Mouse (Mus musculus) forebrain, embryonic 10.5 days (tissue): ENCODE data around the gene Per2. TPM values are rescaled to one million over a fixed set of nuclear protein-coding genes. Genes with fewer than 3 reads are reported as not detected.
A peak's percentile ranks its signal among the peaks of the same experiment; 100 is the strongest.

Experiments
- DNase-seq: peaks from one replicate; pipeline ENCODE4 v3.0.0-alpha.2; 2017; ENCODE audit warnings: low spot score; ENCODE audit errors: extremely low spot score
- H3K27ac ChIP-seq: fragments of 300-500 bp; sonication (generic); 2 replicates; pipeline ENCODE4 v1.5.1; 2016; ENCODE audit warnings: mild to moderate bottlenecking
- H3K27me3 ChIP-seq: fragments of 300-500 bp; sonication (generic); 2 replicates; pipeline ENCODE4 v1.6.1; 2016; ENCODE audit warnings: mild to moderate bottlenecking; ENCODE audit not compliant: poor library complexity, severe bottlenecking
- H3K36me3 ChIP-seq: fragments of 300-500 bp; sonication (generic); replicated peaks from 2 replicates; pipeline ENCODE4 v1.6.1; 2016; ENCODE audit warnings: mild to moderate bottlenecking, moderate library complexity
- H3K4me1 ChIP-seq: fragments of 300-500 bp; sonication (generic); 2 replicates; pipeline ENCODE4 v1.6.1; 2016
- H3K4me3 ChIP-seq: fragments of 300-500 bp; sonication (generic); 2 replicates; pipeline ENCODE4 v1.5.1; 2016; ENCODE audit warnings: mild to moderate bottlenecking, moderate library complexity
- H3K9me3 ChIP-seq: fragments of 300-500 bp; sonication (generic); 2 replicates; pipeline ENCODE4 v1.6.1; 2016; ENCODE audit warnings: mild to moderate bottlenecking, moderate library complexity
- WGBS: fragments of 180-500 bp; shearing (Covaris S2); methylation state at CpG from one replicate; pipeline ENCODE4 v1.1.7; 2016; 5-methylcytosine and 5-hydroxymethylcytosine counted together
- polyA plus RNA-seq: library from polyadenylated mRNA; unstranded; fragments of >200 nt; fragmentation: Nextera tagmentation; extraction: Ambion mirVana; gene quantifications from 2 replicates; pipeline ENCODE4 v1.2.1, GENCODE M21; 2016

The Per2 gene
- polyA plus RNA-seq, 1 experiment from 2014 or later, result 1.6 TPM

DNA sequence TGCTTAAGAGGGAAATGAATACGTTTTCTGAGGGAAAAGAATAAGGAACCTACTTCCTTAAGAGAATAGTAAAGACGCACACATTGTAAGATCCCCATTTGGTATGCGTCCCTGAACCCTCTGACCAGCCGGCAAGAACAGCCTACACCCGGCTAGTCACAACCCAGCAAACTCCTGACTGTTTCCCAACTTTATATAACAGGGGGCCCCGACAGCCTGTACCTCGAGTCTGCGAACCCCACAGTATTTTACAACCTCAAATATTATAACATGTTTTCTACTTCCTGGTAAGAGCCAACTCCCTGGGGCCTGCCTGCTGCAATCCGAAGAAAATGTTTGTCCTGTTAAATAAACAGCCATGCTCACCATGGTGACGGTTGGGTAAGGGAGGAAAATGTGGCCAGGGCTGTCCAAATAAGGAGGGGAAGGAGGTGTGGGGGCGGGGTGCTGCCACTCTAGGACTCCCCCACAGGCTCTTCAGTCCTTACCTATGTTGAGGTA lies 2.8 kb downstream of the Per2 start:
- no peak overlapping the region for H3K4me3 ChIP-seq
- WGBS, result 61% methylated on average over 11 of the region's 11 CpGs
- peak; percentile 18 for DNase-seq
- no peaks in the 10 kb centered on the region for H3K9me3 ChIP-seq
- peaks cover 61% of the 10 kb centered on the region for H3K4me1 ChIP-seq
- H3K36me3 ChIP-seq, result no peaks in the 10 kb centered on the region
- H3K27ac ChIP-seq, result 0 out of 2 replicates have a peak overlapping the region, but pooled peaks have one; percentile 27
- H3K27me3 ChIP-seq, result peaks cover 29% of the 10 kb centered on the region

DNA sequence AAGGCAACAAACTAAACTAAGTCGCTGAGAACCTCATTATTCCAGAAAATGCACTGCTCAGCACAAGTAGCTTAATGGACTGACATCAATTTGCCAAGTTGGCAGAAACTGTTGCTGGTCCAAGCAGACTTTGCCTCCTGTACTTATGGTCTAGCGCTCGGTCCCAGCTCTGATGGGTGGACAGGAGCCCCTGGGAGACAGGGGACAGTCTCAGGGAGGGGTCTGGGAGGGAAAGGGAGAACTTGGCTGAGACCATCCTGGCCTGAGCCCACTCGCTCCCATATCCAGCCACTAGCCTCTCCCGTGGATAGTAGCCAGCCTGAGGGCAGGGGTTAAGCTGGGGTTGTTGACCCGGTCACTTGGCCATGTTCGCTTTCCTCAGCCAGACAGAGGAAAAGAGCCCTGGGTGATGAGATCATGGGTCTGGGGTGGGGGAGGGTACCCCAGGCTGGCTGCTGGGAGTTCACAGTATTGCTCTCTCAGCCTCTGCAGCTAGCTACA lies 3.4 kb downstream of the Per2 start:
- Histone ChIP-seq H3K27me3 (peaks cover 28% of the 10 kb centered on the region), H3K36me3 (no peaks in the 10 kb centered on the region), H3K4me3 (no peak overlapping the region), H3K27ac (peak overlapping the region; percentile 66; the same call in 1 of the 2 replicates), H3K4me1 (peaks cover 61% of the 10 kb centered on the region), H3K9me3 (no peaks in the 10 kb centered on the region)
- WGBS, result 57% methylated on average over 7 of the region's 7 CpGs
- DNase-seq, result peak; percentile 33

DNA sequence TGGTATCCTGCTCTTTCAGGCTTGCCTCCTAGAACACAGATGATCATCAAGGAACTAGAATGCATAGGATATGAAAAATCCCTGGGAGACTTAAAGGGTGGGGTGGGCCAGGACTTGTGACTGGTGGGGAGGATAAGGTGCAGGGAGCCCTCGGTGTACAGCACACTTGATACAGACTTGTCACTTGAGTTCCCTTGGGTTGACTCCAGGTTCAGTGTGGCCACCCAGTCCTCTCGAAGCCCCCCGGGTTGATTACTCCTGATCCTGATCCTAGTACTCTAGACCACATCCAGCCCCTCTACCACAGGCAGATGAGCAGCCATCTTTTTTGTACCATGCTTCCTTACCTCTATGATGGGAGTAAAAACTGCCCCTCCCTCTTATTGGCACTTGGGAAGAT lies 4.2 kb downstream of the Per2 start:
- Histone ChIP-seq H3K27ac (no peak overlapping the region), H3K4me1 (peaks cover 53% of the 10 kb centered on the region), H3K36me3 (no peaks in the 10 kb centered on the region), H3K4me3 (no peak overlapping the region), H3K9me3 (no peaks in the 10 kb centered on the region), H3K27me3 (peaks cover 21% of the 10 kb centered on the region)
- WGBS, result 88% methylated on average over 3 of the region's 3 CpGs
- DNase-seq, result no peak

DNA sequence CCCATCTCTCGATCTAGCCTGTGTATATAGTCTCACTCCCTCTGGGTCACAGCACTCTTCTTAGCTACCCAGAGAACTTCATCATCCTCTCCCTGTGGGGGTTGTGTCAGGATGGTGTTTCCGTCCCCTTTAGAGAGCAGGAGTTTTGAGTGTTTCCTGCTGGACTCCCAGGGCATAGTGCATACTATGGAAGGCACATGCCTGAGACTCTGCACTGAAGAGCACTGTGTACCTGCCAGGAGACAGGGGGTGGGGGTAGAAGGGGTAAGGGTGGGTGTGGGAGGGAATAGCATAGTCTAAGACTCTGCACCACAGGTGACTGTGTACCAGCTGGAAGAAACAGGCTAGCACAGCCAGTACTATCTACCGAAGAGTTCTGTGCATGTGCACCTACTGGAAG lies 4.8 kb downstream of the Per2 start:
- WGBS, result 92% methylated on average over 3 of the region's 3 CpGs
- H3K9me3 ChIP-seq, result no peaks in the 10 kb centered on the region
- no peak for DNase-seq
- H3K36me3 ChIP-seq, result no peaks in the 10 kb centered on the region
- no peak overlapping the region for H3K27ac ChIP-seq
- no peak overlapping the region for H3K4me3 ChIP-seq
- H3K4me1 ChIP-seq, result peaks cover 47% of the 10 kb centered on the region
- H3K27me3 ChIP-seq, result peaks cover 21% of the 10 kb centered on the region

DNA sequence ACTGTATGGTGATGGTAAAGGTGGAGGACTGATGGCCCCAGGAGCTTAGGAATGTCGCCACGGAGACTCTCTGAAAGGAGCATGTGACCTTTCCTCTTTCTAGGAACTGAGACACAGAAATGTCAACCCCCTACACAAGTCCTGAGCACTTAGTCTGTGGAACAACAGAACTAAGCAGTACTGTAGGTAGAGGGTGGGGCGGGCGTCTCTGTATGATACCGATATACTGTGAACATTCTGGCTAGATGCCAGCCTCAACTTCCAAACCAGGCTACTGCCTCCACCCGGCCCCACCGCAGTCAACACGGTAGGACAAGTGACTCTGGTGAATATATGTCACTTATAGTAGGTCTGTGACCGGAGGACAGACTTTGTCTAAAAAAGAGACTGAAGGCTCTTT lies 5.2 kb downstream of the Per2 start:
- H3K4me1 ChIP-seq, result peaks cover 46% of the 10 kb centered on the region
- no peaks in the 10 kb centered on the region for H3K9me3 ChIP-seq
- H3K36me3 ChIP-seq, result peaks cover 1% of the 10 kb centered on the region; the same call in 1 of the 2 replicates
- no peak for DNase-seq
- H3K27me3 ChIP-seq, result peaks cover 21% of the 10 kb centered on the region
- H3K4me3 ChIP-seq, result no peak overlapping the region
- H3K27ac ChIP-seq, result no peak overlapping the region
- 92% methylated on average over 9 of the region's 9 CpGs for WGBS

DNA sequence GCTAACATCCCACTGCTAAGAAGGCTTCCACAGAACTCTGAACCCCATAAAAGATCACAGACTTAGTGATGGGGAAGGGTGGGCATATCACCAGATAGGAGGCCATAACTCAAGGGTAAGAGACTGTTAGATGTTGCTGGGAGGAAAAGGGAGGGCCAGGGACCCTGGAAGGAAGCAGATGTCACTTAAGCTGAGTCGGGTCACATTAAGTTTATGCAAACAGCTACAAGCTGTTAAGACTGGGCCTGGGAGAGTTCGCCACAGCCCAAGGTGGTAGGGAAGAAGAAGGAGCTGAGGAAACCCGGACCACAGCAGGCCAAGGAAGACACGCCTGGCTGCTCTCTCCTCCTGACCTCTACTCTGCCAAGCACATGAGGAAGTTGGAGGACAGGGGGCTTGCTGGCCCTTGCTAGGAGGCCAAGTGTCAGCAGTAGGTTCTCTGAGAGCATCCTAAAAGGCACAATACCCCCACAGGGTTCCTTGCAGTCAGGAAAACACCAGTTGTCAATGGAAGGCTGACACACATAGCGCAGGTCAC lies 7.5 kb downstream of the Per2 start:
- Histone ChIP-seq H3K4me3 (no peak overlapping the region), H3K27me3 (0 out of 2 replicates have a peak, but pooled peaks cover under 1% of the 10 kb centered on the region), H3K4me1 (peaks cover 25% of the 10 kb centered on the region), H3K36me3 (peaks cover 20% of the 10 kb centered on the region), H3K9me3 (peaks cover 11% of the 10 kb centered on the region), H3K27ac (no peak overlapping the region; the same call in 1 of the 2 replicates)
- WGBS, result 77% methylated on average over 5 of the region's 5 CpGs
- no peak for DNase-seq

DNA sequence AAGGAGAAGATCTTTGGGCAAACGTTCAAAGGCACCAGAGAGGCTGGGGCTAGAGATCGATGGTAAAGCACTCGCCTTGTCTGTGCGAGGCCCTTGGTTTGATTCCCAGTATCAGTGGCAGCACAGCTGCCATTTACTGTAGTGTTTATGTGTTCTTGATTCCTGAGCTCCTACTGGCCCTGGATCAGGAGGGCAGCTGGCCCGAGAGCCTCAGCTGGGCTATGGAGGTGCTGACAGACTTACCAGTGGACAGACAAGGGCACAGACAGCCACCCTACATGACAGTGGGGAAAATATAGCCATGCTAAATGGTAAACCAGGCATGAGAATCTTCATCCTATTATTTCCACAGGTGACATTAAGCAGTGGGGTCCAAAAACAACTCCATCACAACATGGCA lies 8.3 kb downstream of the Per2 start:
- peaks cover 20% of the 10 kb centered on the region for H3K36me3 ChIP-seq
- H3K27ac ChIP-seq, result no peak overlapping the region
- DNase-seq, result no peak
- H3K27me3 ChIP-seq, result no peaks in the 10 kb centered on the region
- peaks cover 11% of the 10 kb centered on the region for H3K9me3 ChIP-seq
- 91% methylated on average over 5 of the region's 5 CpGs for WGBS
- H3K4me1 ChIP-seq, result peaks cover 17% of the 10 kb centered on the region
- H3K4me3 ChIP-seq, result no peak overlapping the region

DNA sequence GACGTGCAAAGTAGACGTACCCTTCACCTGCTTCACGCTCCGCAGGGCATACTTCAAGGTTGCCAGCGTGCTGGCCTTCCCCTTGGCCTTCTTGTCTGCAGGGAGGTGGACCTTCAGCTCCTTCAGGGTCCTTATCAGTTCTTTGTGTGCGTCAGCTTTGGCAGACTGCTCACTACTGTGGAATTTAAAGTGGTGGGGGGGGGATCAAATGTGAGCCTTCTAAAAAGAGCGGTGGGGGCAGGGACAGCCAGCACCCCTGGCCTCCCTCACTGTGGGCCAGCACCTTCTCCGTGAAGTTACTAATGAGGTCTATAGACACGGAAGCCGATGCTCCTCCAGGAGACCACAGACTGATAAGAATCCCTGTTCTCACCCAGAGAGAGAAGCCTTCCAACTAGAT lies 10.4 kb downstream of the Per2 start:
- Histone ChIP-seq H3K27ac (no peak overlapping the region), H3K36me3 (peaks cover 20% of the 10 kb centered on the region), H3K27me3 (no peaks in the 10 kb centered on the region), H3K9me3 (peaks cover 11% of the 10 kb centered on the region), H3K4me3 (no peak overlapping the region), H3K4me1 (peaks cover under 1% of the 10 kb centered on the region; the same call in 1 of the 2 replicates)
- 93% methylated on average over 10 of the region's 10 CpGs for WGBS
- DNase-seq, result no peak

DNA sequence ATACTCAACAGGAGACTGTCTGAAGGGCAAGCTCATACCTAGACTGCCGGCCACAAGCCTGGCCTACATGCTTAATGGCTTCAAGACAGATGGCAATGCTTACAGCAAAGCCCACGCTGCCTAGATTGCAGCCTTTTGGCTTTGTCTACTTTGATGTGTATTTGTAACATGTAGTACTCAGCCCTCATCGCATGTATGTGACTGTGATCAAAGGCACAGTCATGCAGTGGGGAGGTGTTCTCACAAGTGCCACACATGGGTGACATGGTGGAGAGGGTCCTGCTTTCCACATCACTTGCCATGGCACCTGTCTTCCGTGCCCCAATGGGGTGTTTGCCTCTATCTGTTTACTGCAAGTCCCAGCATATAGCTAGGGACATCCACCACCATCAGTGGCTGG lies 12.6 kb downstream of the Per2 start:
- 93% methylated on average over 4 of the region's 4 CpGs for WGBS
- peaks cover 9% of the 10 kb centered on the region for H3K4me1 ChIP-seq
- DNase-seq, result no peak
- no peak overlapping the region for H3K4me3 ChIP-seq
- peaks cover 20% of the 10 kb centered on the region for H3K36me3 ChIP-seq
- H3K27me3 ChIP-seq, result no peaks in the 10 kb centered on the region
- peaks cover 11% of the 10 kb centered on the region for H3K9me3 ChIP-seq
- no peak overlapping the region for H3K27ac ChIP-seq

DNA sequence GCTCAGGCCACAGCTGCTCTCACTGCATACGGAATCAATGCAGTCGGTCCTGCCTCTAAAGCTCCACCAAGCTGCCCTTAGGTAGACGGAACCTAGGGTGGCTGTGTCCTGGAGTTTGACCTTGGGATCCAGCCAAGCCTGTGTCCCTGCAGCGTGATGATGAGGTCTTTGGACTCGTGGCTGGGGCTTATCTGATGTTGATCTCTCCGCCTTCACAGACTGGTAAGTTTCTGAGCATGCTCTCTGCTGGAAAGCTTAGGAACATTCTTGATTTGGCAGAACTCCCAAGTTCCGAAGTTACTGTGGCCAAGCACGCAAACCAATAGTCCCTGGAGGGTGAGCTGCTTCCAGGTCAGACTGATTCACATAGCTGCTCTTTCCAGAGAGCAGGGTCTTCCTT lies 13.1 kb downstream of the Per2 start:
- Histone ChIP-seq H3K36me3 (peaks cover 20% of the 10 kb centered on the region), H3K27ac (no peak overlapping the region), H3K4me1 (peaks cover 9% of the 10 kb centered on the region), H3K27me3 (no peaks in the 10 kb centered on the region), H3K4me3 (no peak overlapping the region), H3K9me3 (peaks cover 11% of the 10 kb centered on the region)
- DNase-seq, result no peak
- WGBS, result 90% methylated on average over 8 of the region's 8 CpGs

DNA sequence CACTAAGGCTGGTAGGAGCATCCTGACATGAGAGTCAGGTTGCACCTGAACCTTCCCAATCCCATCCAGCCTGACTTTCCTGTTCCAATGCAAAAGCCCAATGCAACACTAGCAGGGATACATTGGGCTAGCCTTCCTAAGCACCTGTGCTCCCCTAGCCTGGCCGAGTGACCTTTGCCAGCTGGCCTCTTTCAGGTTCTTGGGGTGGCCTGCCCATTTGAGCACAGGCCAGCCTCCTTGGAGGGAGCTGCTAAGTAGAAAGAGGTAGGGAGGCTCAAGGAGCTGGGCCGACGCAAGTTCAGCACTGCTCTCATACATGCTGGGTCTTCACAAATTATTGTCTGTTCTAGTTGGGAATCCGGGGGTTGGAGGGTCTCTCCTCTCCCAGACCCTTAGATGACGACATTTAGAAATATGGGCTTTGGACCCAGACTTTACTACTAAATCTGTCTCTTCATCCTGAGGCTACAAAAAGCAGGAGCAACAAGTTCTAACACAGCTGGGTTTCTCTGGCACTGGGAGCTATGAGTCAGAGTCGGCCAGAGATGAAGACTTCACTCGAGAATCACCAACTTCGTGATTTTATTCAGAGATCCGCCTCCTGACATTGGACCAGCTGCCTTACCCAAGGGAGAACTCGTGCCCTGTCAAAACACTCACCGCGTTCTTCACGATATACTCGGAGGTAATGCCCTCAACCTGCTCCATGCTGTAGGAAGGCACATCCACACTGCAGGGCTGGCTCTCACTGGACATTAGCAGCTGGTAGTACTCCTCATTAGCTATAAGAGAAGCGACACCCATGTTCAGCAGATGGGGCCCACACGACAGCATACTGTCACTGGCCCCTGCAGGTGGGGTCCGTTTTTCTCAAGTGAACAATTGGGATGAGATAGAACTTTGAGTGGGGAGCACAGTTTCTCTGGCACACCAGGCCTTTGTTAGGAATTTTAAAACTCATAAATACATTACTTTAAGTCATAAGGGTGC lies 14.0 kb downstream of the Per2 start:
- no peak for DNase-seq
- Histone ChIP-seq H3K9me3 (peaks cover 11% of the 10 kb centered on the region), H3K36me3 (peaks cover 20% of the 10 kb centered on the region), H3K4me3 (no peak overlapping the region), H3K4me1 (peaks cover 9% of the 10 kb centered on the region), H3K27me3 (no peaks in the 10 kb centered on the region), H3K27ac (no peak overlapping the region)
- 94% methylated on average over 17 of the region's 17 CpGs for WGBS

DNA sequence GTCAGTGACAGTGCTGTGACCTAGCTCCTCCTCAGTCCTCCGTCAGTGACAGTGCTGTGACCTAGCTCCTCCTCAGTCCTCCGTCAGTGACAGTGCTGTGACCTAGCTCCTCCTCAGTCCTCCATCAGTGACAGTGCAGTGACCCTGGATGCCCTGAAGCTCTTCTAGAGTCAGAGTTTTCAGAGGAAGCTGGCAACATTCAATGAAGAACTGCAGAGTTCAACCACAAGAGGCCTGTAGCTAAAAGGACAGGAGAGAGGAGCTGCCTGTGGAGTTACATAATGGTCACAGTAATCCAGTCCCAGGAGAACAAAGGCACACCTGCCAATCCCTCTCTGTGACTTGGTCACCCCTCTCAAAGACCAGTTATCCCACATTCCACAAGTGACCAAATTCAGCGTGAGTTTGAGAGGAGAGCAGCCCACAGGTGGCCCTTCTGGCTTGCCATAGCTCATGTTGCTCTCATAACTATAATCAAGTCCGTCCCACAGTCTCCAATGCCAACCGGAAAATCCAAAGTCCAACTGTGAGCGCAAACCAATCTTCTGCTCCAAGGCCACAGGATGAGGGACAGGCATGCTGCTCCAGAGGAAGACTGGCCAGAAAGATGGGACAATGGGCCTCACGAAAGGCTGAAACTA lies 16.7 kb downstream of the Per2 start:
- Histone ChIP-seq H3K9me3 (peaks cover 7% of the 10 kb centered on the region), H3K4me1 (peaks cover 9% of the 10 kb centered on the region), H3K4me3 (no peak overlapping the region), H3K27me3 (no peaks in the 10 kb centered on the region), H3K36me3 (peaks cover 5% of the 10 kb centered on the region), H3K27ac (peak overlapping the region; percentile 30; the same call in 1 of the 2 replicates)
- WGBS, result 76% methylated on average over 7 of the region's 7 CpGs
- DNase-seq, result no peak
